Mouse (Mus musculus) left cerebral cortex, postnatal 4 days (tissue): Measurements from ENCODE around the gene Gm10800. TPM values are rescaled to one million over a fixed set of nuclear protein-coding genes. Genes with fewer than 3 reads are reported as not detected.
A peak's percentile ranks its signal among the peaks of the same experiment; 100 is the strongest.
"Not testable (repeated sequence)": the region's sequence is repeated elsewhere in the genome, so short reads cannot be mapped to it uniquely, and the experiment has no call there.

ENCODE experiments used
- DNase-seq: peaks from one replicate; pipeline ENCODE4 v3.0.0-alpha.2; 2022
- intact Hi-C: fragments of 180-260 bp; cut with DNase I; formaldehyde crosslinking; loops from one replicate; pipeline ENCODE4 v1.15.1; 2025
- total RNA-seq, 2 experiments: library from RNA; stranded (reverse); gene quantifications; 2 replicates each; pipeline ENCODE4 v1.2.3; 2021

Gm10800 gene
- total RNA-seq = 1 to 10 TPM; 4.8 to 6.9 TPM

DNA sequence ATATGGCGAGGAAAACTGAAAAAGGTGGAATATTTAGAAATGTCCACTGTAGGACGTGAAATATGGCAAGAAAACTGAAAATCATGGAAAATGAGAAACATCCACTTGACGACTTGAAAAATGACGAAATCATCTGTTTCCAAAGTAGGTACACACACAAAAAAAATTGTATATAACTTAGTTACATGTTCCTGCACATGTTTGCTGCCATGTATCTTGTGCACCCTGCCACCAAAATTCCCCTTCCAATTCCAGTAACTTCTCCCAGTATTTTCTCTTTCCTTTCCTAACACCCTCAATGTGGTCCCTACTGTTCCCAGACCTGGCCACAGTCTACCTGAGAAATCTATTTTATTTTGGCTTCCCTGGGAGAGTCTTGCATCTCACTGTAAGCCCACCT lies at the start of gene Gm10800:
Gene Gm10800 (minus strand): TSS at position 101 of the 400 bp plus-strand sequence.
- DNase-seq = not testable (repeated sequence)

DNA sequence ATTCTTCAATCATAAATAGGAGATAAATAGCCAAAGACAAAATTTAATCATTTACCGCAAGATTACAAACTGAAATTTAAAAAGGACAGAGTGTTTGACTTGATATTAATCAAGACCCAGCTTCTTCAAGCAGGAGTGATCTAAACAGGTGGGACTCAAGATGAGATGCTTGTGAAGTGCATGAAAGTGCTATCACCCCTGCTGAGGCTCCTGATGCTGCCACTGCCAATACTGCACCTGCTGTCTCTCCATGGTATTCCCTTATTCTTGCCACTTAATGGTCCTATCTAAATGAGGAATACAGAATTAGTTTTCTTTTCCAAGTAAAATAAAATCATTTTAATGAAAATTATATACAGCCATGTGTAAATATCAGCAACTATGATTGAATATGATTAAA lies 30.4 kb upstream of the Gm10800 start:
- peak; percentile 53 for DNase-seq
- intact Hi-C loops = no loop called here

More for the DNA sequence above, at the start of gene Gm10800:
- intact Hi-C loops = not testable (repeated sequence)

DNA sequence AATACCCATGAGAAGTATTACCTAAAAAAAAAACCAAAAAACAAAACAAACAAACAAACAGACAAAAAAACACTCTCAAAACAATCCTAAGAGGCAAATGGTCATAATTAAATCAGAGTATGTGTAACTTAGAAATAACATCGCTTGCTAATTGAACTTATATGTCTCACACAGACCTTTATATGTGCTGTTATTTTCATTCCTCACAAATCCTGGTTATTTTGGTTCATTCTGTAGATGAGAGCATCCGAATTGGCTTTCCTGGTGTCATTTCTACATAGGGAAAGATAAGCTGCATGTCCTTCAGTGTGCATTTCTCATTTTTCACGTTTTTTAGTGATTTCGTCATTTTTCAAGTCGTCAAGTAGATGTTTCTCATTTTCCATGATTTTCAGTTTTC lies 5.2 kb downstream of the Gm10800 start, which contains the start of gene Gm10801:
Gene Gm10801 (plus strand): TSS at position 301 of the 400 bp plus-strand sequence.
- intact Hi-C loops, DNase-seq: not testable (repeated sequence)

Other genes starting within 250 kb of the Gm10800 start
- 1 to 10 TPM; 3.8 to 4.4 TPM for gene Gm10801, start 5.1 kb downstream of the Gm10800 start, total RNA-seq